Mouse (Mus musculus) ovary, postnatal 10 days (tissue): Measurements from ENCODE around the gene Lta.

Experiments used
- DNase-seq: peaks from one replicate; pipeline ENCODE4 v3.0.0; 2022; ENCODE audit warnings: low spot score

Gene Lta

DNA sequence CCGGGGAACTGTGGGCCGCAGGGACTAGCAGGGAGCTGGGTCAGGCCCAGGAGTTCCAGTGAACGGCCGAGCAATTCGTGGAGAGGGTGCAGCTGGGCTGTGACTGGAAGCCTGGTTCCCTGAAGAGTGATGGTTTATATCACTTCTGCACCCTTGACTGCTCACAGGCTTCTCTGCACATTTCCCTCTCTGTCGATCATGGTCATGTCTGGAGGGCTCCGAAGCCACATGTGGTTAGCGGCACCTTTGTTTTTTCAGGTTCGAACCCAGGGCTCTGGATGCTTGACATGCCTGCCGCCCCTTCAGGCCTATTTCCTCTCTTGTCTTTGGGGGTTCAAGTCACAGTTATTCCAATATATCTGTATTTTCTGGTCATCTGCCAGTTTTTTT lies 224 bp upstream of the Lta start:
- DNase-seq, result no peak

DNA sequence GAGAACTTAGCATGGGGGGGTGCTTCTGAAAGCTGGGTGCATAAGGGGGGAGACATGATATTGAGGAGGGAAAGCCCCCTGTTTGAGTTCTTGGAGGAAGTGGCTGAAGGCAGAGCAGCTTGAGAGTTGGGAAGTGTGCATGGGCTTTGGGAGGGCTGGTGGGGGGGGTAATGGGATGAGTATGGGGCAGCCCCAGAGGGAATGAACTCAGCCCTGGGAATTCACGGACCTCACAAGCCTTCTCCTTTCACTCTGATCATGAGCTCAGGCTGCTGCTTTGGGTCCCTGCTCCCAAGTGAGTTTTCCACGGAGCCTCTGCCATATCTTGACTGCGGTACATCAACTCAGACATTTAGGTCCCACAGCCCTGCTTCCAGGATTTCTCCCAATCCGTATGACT lies 2.7 kb downstream of the Lta start:
- DNase-seq, result no peak

DNA sequence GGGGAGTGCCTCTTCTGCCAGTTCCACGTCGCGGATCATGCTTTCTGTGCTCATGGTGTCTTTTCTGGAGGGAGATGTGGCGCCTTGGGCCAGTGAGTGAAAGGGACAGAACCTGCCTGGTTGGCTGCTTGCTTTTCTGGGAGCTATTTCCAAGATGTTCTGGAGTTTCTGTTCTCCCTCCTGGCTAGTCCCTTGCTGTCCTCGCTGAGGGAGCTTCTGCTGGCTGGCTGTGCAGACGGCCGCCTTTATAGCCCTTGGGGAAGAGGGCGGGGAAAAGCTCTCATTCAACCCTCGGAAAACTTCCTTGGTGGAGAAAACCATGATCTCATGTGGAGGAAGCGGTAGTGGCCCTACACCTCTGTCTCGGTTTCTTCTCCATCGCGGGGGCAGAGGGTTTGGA lies 3.4 kb downstream of the Lta start, which contains the start of gene Tnf:
Gene Tnf (minus strand): TSS at position 221 of the 400 bp plus-strand sequence.
- DNase-seq, result no peak

DNA sequence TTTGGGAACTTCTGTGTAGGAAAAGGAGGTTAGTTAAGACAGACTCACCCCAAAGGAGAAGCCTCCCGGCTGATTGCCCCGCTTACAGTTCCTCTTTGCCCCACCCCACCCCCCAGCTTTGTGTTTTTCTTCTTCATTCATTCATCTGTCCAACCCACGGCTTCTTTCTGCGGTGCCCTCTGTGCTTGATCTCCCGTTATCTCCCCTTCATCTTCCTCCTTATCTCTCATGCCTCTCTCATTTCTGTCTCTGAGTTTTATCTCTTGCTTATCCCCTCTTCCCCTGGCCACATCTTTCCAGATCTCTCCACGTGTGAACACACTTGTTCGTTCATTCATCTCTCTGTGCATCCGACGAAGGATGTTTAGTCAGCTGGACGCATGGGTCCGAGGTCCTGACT lies 4.0 kb downstream of the Lta start:
- no peak for DNase-seq

DNA sequence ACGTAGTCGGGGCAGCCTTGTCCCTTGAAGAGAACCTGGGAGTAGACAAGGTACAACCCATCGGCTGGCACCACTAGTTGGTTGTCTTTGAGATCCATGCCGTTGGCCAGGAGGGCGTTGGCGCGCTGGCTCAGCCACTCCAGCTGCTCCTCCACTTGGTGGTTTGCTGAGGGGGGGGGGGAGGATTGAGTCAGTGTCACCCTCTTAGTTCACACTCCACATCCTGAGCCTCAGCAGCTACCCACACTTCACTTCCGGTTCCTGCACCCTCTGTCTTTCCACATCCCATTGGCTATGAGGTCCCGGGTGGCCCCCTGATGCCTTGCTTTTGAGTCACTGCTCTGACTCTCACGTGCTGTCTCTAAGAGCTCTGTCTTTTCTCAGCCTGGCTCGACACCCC lies 4.8 kb downstream of the Lta start:
- DNase-seq, result no peak

DNA sequence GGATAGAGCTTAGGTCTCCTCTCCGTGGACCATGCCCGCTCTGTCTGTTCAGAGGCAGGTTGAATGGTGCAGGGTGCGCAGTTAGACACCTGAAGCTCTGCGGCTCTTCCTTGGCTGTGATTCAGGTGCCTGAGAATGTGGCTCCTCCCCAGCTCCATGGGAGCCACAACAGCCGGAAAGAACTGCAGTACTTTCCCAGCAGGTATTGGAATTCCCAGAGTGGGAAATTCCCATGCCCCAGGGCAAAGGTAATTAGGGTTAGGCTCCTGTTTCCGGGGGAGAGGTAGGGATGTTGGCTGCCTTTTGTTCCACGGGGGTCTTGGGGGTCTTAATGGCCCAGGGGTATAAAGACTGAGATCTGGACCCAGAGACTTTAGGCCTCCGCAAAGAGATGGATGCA lies 6.2 kb downstream of the Lta start:
- no peak for DNase-seq

DNA sequence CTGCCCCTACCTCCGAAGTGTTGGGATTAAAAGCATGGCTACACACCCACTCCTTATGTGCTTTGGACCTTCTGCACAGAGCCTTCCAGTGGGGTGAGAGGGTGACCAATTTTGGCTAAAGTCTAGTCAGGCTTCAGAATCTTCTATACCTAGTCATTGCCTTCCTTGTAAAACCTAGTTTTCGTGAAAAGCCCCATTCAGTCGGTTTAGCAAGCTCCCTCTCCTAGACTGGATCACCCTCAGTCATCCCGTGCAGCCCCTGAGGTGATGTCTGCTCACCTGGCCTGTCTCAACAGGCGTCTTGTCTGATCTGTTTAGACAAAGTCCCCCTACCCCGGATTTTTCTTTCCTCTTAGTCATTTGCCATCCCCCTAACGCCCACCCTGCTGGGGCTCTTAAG lies 7.1 kb downstream of the Lta start:
- DNase-seq, result no peak

DNA sequence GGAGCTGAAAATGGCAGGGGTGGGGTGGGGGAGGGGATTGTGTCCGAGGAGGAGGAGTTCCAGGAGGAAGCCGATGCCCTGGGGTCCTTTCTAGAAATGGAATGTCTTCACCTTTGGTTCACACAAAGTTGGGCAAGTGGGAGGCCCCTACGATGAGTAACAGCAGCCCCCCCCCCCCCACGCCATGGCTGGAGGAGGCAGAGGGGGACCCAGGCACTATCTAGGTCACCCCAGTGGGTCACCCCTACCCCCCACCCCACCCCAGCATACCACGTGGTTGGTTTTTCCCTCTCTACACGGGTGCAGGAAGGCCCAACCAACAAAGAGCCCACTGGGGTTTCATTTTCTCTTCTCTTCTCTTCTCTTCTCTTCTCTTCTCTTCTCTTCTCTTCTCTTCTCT lies 8.0 kb downstream of the Lta start:
- DNase-seq, result no peak

DNA sequence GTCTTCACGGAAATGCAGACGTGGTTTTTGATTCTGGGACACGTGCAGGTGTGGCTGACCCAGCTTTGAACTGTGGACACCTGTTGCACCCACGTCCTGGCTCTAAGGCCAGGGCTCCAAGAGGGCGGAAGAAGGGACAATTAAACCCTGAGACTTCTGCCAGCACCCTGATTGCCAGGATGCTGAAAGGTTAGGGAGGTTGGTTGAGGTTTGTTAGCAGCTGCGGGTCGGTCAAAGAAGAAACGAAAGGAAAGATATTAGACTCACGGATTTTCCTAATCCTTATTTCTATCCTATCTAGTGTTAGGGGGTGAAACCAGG lies 8.9 kb downstream of the Lta start:
- DNase-seq, result no peak

DNA sequence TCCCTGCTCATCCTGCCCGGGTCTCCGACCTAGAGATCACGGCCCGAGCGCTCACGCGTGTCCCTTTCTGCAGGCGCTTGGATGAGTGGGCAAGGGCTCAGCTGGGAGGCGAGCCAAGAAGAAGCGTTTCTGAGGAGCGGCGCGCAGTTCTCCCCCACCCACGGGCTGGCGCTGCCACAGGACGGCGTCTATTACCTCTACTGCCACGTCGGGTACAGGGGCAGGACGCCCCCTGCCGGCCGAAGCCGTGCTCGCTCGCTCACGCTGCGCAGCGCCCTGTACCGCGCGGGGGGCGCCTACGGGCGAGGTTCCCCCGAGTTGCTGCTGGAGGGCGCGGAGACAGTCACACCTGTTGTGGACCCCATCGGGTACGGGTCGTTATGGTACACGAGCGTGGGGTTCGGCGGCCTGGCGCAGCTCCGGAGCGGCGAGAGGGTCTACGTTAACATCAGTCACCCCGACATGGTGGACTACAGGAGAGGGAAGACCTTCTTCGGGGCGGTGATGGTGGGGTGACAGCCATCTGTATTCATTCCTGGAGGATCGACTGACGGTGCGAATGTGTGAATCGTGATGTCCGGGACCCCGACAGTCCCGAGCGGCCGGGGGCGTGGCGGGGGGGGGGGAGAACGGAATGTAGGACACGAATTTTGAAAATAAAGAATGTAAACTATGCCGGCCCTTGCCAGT lies 9.4 kb downstream of the Lta start:
- DNase-seq, result peak; percentile 46

DNA sequence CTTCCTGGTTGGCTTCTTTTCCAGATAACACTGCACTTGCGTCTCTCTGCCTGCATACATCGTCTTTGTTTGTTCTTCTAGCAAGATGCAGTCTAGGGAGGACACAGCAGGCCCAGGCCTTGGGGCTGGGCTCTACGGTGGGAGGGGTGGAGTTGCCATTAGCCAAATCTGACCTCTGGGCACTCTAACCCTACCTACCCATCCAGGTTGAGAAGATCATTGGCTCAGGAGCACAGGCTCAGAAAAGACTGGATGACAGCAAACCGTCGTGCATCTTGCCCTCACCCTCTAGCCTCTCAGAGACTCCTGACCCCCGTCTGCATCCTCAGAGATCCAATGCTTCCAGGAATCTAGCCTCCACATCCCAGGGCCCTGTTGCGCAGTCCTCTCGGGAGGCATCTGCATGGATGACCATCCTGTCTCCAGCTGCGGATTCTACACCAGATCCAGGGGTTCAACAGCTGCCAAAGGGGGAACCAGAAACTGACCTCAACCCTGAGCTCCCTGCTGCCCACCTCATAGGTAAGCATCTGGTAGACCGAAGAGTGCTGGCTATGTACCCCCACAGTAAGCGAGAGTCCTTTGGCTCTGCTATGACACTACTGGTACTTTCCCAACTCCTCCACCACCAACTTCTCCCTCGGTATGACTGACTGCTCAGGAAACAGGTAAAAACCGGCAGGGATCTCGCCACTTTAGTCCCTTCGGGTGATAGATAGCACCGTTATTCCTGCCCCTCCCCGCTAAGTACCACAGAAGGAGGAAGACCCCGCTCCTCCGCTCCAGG lies 10.1 kb downstream of the Lta start:
- no peak for DNase-seq

DNA sequence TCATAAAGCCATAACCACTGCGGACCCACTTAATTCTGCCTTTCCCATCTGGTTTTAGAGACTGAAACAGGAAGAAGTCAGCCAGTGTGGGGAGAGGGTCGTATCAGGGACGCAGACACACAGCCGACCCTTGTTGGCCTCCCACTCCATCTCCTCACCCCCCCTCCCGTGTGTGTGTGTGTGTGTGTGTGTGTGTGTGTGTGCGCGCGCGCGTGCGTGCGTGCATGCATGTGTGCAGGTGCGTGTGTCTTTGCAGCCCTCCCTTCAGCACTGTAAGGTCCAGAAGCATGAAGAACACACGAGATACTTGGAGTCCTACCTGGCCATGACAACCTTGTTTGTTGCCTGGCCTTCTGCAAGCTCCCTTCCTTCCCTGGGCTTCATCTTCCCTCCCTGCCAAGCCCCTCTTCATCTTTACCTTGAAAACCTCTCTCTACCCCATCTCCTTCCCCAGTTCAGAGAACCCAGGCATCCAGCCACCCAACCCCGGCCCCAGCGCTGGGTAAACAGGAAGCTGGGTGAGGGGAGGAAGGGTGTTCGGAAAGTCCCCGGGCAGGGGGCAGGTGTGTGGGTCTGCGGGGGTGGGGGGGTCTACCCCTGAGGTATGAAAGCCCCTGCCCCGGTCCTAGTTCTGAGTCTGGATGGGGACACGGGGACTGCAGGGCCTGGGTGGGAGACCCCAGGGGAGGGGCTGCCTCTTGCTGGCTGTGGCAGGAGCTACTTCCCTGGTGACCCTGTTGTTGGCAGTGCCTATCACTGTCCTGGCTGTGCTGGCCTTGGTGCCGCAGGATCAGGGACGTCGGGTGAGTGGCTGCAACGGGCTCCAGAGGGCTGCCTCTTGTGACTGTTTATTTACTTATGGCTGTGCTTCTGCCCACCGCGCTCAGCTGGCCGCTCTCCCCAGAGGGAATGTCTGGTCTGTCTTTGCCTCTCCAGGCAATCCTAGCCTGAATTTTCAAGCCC lies 11.0 kb downstream of the Lta start, which contains the start of gene Ltb:
Gene Ltb (plus strand): TSS at position 559 of the 963 bp plus-strand sequence.
- no peak for DNase-seq

DNA sequence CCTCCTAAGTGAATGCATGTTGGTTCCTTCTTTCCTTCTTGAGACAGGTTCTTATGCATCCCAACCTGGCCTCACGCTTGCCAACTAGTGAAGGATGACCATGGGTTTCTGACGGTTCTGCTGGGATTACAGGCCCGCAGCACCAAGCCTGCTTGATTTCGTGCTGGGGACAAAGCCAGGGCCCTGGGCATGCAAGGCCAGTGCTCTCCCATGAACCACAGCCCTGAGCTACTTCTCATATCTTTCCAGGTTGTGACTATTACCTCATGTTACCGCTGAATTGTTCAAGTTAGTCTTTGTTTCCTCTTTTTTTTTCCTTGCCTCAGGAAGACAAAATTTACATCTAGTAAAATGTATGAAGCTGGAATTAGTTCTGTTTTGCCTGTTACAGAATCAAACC lies 12.2 kb downstream of the Lta start:
- no peak for DNase-seq

DNA sequence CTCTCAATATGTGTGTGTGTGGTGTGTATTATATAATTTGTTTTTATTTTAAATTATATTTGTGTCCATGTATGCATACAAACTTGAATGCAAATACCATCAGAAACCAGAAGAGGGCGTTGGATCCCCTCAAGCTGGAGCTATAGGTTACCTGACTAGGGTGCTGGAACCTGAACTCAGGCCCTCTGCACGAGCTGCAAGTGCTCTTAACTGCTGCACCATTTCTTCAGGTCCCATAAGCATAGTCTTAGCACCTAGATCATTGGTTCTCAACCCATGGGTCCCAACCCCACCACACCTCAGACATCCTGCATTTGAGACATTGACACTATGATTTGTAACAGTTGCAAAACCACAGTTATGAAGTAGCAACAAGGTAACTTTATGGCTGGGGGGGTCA lies 13.4 kb downstream of the Lta start:
- no peak for DNase-seq

DNA sequence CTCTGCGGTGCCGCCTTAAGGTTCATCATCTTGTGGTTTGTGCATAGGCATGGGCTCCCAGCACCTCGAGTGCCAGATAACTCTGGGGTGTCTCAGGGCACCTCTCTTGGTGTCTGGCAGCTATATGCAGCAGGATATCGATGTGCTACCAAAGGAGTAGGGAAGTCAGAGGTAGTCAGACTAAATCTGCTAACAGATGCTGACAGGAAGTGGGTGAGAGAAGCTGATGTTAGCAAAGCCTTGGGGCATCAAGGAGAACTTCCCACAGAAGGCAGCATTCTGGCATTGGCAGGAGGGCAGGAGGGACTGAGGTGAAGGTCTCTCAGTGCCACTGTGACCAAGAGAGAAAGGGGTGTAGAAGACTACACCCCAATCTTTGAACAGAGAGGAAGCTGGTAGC lies 15.1 kb downstream of the Lta start:
- no peak for DNase-seq

DNA sequence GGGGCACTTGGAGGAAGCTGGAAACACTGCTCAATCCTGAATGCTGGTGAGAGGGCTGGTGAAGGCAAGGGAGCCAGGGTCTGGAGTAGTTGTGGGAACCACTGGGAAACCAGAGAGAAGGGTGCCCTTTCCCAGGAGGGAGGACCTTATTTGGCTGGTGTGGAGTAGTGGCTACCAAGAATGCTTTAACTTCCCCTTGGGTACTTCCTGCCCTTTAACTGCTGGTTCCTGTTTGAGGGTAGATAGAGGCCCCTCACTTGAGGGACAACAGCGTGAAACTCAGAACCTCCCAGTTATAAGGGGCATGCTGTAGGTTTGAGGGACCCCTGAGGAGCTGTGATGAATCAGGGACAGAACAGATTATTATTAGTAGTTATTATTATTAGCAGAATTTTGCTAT lies 16.0 kb downstream of the Lta start:
- DNase-seq, result no peak

DNA sequence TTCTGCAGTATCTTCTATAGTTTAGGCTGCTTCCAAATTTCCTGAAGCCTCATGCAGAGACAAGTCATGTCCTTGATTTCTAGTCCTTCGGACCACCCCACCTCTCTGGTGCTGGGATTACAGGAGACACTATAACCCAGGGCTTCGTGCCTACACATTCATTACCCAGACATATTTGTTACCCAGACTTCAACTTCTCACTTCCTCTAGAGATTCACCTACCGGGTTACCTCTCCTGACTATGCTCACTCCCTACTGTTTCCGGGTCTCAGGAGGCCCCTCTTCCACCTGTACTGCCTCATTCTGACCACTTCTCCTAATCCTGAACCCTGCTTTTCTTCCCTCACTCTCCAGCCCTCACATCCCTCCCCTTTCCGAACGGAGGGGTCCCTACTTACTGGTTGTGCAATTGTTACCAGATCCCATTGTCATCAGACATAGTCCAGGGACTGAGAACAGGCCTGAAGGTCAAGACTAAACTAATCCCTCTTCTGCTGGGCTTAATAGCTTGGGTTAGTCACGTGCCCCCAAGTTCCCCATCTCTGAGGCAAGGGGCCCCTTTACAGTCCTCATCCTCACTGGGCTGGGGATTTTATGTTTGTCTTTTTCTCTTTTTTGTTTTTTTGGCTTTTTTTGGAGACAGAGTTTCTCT lies 17.1 kb downstream of the Lta start, which contains the start of gene Lst1:
Gene Lst1 (minus strand): TSS at position 481 of the 652 bp plus-strand sequence.
- DNase-seq, result no peak

DNA sequence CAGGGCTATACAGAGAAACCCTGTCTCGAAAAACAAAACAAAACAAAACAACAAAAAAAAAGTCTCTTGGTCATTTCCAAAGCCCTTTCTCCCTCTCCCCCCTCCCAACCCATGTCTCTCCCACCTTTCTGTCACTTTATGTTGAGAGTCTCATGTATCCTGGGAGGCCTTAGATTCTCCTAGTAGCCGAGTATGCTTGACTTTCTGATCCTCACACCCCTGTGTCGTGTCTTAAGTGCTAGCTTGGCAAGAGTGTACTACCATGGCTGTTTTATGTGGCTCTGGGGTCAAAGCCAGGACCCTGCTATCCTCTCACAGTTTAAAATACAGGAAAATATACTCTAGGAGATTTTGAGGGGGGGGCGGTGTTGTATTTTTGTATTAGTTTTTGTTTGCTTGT lies 17.8 kb downstream of the Lta start:
- no peak for DNase-seq

DNA sequence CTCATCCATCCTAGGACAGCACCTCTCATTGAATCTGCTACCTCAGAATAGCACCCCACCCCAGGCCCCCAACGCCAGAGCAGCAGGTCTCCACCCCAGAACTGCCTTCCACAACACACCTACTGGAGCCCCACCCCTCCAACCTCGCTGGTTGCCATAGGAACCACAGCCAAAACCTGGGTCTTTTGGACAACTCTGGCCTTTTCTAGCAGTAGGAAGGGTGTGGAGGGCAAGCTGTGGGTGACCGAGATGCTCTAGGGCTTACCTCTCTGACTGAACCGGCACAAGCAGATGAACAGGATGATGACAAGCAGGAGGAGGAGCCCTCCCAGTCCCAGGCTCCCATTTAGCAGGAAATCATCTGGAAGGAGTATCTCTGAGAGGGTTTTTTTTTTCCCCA lies 18.5 kb downstream of the Lta start:
- DNase-seq, result no peak

DNA sequence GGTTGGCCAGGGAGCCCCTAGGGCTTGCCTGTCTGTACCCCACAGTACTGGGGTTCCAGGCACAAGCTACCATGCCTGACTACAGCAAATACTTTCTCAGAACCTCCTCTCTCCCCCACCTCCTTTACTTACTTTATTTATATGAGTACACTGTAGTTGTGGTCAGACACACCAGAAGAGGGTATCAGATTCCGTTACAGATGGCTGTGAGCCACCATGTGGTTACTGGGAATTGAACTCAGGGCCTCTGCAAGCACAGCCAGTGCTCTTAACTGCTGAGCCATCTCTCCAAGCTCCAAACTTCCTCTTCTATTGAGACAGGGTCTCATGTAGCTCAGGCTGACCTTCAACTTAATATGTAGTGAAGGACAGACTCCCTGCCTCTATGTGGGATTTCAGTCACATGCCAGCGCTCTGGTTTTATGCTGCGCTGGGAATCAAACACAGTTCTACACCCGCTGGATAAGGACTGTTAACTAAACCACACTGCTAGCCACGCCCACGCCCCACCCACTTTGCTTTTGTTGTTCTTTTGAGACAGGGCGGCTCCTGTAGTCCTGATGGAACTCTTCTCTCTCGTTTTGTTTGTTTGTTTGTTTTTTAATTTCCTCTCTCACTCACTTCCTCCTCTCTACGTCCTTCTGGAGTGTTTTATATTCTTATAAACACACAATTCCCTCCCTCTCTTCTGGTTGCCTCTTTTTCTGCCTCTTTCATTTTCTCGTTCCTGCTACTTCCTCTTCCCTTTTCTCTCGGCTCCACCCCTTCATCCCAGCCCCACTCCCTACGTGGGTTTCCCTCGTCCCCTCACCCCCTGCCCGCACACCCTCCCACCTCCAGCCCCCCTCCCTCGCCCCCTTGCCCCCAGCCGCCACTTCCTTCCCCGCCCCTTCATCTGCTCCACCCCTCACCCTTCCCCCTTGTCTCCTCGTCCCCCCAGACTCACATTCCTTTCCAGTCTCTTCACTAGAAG lies 19.2 kb downstream of the Lta start:
- no peak for DNase-seq

DNA sequence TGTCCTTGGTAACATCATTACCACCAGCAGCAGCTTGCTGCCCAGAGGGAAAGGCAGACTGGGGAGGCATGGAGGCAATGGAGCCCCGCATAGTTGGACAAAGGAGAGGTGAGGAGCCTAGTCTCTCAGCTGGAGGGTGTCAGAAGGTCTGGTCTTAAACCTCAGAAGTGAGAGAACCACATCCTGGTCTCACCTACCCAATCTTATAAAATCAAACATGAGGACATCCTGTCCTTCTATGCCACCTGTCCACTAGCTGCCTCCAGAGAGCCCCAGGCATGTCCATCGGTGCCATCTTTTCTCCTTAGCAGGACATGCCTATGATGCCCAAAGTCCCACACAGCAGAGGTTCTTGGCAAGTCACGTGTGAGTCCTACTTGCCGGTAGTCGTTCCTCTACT lies 25.1 kb downstream of the Lta start:
- no peak for DNase-seq
